Mouse (Mus musculus) large intestine, adult 2 months (tissue): ENCODE measurements around the gene Hoxa11. TPM values are rescaled to one million over a fixed set of nuclear protein-coding genes. Genes with fewer than 3 reads are reported as not detected.

Experiments used
- DNase-seq: peaks from one replicate; pipeline ENCODE4 v3.0.0-alpha.2; 2012; ENCODE audit warnings: low read depth, low spot score
- WGBS: fragments of 180-500 bp; shearing (Covaris S2); methylation state at CpG from one replicate; pipeline ENCODE4 v1.1.7; 2018; 5-methylcytosine and 5-hydroxymethylcytosine counted together
- polyA plus RNA-seq: library from polyadenylated mRNA; depleted of rRNA; stranded (reverse); fragments of >200 nt; gene quantifications from 2 replicates; pipeline ENCODE4 v1.2.3, GENCODE M21; 2012

The Hoxa11 gene
- polyA plus RNA-seq, 1 experiment = not detected

DNA sequence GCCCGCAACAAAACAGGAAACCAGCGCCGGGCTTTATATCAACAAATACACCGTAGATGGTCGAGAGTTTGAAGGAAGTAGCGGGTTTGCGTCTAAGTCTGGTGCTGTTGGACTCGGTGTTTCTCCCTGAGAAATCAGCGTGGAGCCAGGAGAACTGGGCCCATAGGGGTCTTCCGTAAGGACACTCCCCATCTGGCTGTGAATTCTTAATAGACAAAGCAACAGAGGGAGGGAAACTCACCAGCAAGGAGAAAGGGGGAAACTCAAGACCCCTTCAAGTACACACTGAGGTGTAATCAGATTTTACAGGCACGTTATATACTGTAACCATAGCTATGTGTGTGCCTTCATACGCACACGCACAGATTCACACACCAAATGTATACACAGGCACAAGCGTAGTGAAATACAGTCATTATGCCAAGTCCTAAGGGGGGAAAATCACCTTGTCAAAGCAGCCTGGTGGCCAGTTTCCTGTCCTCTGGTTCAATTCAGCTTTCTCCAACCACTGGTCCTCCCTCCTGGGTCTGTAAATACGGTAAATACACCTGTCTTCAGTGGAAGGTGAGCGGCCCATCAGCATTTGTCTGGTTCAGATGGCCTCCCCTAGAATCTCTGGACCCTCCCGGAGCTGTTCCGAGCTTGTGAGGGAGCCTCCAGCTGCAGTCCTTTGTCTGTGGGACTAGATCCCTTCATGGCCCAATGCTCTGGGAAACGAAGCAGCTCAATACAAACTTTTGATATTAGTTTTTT is 20.5 kb upstream of the Hoxa11 start:
- 18% methylated on average over 19 of the region's 19 CpGs for WGBS
- peak; percentile 10 for DNase-seq

DNA sequence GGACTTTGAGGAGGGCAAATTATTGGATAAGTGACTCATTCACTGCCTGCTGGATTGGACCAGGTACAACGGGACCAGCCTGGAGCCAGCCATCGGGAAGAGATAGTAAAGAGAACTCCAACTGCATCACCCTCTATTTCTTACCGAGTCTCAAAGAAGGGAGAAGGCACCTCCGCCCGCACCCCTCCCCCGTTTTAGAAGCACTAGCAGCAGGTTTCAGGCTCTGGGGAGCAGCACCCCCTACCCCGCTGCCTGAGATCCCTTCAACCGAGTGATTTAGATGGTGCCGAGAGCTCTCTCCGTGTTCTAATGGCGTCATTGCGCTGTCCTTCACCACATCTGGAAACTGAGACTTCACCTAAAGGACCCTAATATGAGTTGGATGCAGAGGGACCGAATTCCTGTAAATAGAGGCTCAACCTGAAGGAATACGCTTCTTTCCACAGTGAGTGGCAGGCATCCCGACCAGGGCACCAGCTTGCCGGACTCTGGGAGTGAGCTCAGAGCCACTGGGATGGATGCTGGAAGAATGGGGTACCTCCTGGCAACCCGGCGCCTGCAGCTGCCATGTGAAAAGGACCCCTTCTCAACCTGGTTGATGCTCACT is 19.8 kb upstream of the Hoxa11 start:
- 14% methylated on average over 18 of the region's 18 CpGs for WGBS
- DNase-seq = peak; percentile 21

DNA sequence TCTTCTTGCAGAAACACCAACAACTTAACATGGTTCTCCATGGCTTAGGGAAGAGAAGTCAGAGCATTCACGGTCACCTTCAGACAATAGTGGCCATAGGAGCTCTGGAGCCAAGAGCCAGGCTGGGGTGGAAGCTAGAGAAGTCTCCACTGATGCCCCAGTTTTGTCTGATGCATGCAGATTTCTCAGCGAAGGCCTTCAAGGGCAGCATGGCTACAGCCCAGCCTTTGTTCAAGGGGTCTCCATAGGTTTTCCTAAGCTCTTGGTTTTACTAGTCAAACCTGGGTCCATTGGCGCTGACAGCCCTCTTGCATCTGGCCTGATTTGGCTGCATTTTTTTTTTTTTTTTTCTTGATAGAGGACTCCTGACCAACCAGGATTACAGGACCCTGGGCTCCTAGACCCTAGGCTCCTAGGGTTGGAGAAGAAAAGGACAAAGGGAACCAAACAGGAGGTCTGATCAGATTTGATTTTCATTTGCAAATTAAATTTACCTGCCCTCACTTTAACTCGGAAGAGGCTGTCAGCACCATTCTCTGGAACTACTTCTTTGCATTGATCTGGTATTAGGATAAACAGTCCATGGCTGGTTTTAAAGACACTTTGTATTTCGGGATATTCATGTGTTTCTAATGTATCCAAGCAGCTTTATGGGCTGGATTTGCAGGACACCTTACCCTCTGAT is 18.6 kb upstream of the Hoxa11 start:
- no peak for DNase-seq
- 30% methylated on average over 5 of the region's 5 CpGs for WGBS

DNA sequence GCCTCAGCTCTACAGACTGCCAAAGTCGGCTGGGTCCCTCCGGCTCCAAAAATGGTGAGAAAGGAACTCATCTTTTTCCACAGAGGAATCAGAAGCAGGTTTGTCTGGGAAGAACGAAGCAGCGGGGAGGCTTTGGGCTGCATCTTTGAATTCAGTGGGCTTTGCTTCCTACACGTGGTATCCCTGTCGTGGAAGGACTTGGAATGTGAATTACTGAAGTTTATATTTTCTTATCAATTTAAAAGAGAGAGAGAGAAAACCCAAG is 17.6 kb upstream of the Hoxa11 start:
- no peak for DNase-seq
- WGBS = 12% methylated on average over 6 of the region's 6 CpGs

- 16% methylated on average over 24 of the region's 24 CpGs for WGBS
- DNase-seq = peak; percentile 63
Observed at GRCm38 (mm10) chr6:52262463-52263320, 17.1 kb upstream of the Hoxa11 start.

GRCm38 (mm10) chr6:52261751-52262462 is 16.3 kb upstream of the Hoxa11 start:
- WGBS = 17% methylated on average over 9 of the region's 9 CpGs
- DNase-seq = no peak

DNA sequence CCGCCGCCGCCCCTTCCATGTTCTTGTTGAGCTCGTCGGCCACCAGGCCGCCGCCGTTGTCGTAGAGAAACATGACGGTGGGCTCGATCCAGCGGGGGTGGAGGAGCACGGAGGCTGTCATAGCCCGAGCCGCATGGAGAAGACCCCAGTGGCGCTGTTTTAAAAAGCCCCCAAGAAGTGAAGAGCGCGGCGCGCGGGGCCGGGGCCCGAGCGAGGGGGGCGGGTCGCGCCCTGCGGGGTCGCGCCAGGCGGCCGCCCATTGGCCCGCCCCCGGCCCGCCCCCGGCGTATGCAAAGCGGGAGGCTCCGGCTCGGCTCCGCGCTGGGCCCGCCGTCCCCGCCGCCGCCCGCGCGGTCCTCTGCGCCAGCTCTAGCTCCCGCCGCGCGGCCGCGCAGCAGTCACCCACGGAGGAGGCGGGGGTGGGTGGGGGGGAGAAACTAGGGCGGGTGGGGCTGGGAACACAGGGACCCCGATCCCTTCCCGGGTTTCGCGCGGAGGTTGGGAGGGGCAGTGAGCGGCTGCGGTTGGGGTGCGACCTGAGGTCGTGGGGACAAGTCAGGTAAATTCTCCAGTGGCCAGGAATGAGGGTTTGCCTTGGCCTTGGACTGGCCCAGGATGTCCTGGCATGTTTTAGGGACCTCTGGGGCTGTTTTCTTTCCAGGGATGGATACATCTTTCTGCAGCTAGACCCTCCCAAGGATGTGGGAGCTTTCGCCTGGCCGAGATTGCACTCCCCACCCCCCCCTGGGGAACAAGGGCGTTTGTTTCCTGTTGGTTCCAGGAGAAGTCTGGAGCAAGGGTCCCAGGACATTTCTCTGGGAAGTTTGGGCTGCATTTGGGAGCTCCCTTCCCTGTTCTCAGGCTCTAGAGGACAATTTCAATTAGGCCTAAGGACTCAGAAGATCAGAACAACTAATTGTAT is 15.3 kb upstream of the Hoxa11 start, which contains the start of gene Hoxa13:
Gene Hoxa13 (minus strand): TSS at position 227 of the 922 bp plus-strand sequence.
- DNase-seq = no peak
- 2% methylated on average over 49 of the region's 72 CpGs for WGBS

- DNase-seq = no peak
- 2% methylated on average over 39 of the region's 39 CpGs for WGBS
Observed at GRCm38 (mm10) chr6:52259811-52260261, 14.2 kb upstream of the Hoxa11 start.

- no peak for DNase-seq
- 8% methylated on average over 25 of the region's 25 CpGs for WGBS
Observed at GRCm38 (mm10) chr6:52259081-52259790, 13.6 kb upstream of the Hoxa11 start.

DNA sequence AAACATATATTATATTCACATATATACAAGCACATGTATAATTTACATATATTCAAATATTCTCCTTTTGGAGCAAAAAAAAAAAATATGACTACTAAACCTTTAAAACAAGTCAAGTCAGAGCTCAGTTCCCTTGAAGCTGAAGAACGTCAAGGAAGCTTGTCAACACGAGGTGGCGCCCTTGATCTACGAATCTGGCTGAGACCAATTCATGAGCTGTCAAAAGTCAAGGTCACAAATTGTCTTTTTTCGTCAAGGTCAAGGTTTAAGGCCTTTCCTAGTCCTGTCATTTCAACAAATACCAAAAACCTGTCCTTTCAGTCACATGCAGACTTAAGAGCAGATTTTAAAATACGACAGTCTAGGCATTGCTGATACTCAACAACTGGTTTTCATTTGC is 11.3 kb upstream of the Hoxa11 start:
- WGBS = 1% methylated on average over 6 of the region's 6 CpGs
- no peak for DNase-seq

GRCm38 (mm10) chr6:52253511-52254500 is 8.2 kb upstream of the Hoxa11 start:
- no peak for DNase-seq
- WGBS = 6% methylated on average over 59 of the region's 59 CpGs

- DNase-seq = no peak
- 15% methylated on average over 35 of the region's 35 CpGs for WGBS
Observed at GRCm38 (mm10) chr6:52252775-52253376, 7.3 kb upstream of the Hoxa11 start.

GRCm38 (mm10) chr6:52252016-52252774 is 6.6 kb upstream of the Hoxa11 start:
- DNase-seq = no peak
- 21% methylated on average over 24 of the region's 24 CpGs for WGBS

DNA sequence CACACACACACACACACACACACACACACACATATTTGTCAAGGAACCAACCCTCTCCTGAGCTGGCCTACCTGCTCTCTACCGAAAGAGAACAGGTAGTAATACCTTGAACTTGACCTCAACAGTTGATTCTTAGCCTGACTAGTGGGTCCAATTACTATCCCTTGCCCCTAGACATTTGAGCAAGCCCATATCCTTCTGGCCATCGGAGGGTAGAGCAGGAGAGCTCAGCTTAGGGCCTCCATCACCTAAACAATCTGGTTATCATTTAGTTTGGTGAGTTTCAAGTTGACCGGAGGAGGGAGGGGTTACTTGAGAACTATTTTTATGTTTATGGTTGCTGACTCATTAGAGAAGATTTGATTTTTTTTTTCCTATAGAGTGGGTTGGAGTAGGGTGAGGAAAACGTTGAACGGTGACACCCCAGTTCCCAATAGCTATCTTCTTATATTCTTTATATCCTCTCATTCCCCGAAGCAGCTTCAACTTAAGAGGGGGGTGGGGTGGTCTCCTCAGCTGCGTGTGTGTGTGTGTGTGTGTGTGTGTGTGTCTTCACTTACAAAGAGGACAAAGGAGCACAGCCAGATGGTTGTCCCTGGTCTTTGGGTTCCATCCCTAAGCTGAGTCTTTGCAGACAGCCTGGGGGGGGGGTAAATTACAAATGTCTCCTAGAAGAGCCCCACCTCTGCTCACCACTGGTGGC is 5.7 kb upstream of the Hoxa11 start:
- 14% methylated on average over 7 of the region's 7 CpGs for WGBS
- DNase-seq = no peak

GRCm38 (mm10) chr6:52249826-52250225 is 4.2 kb upstream of the Hoxa11 start:
- 27% methylated on average over 4 of the region's 4 CpGs for WGBS
- DNase-seq = no peak
